Mouse (Mus musculus) lung, embryonic 14.5 days (tissue): ENCODE results near the gene Pam16. TPM values are rescaled to one million over a fixed set of nuclear protein-coding genes. Genes with fewer than 3 reads are reported as not detected.

ENCODE experiments used
- ATAC-seq: fragments of 200-750 bp; cut with Nextera tagmentation; 2 replicates; pipeline ENCODE4 v1.8.0; 2017; ENCODE audit warnings: mild to moderate bottlenecking, moderate TSS enrichment, moderate library complexity; ENCODE audit not compliant: insufficient read depth
- DNase-seq: peaks from one replicate; pipeline ENCODE4 v3.0.0-alpha.2; 2015
- H3K27ac ChIP-seq: fragments of 300-500 bp; sonication (generic); 2 replicates; pipeline ENCODE4 v1.5.1; 2014; ENCODE audit warnings: low read depth, mild to moderate bottlenecking, moderate library complexity
- H3K27me3 ChIP-seq: fragments of 300-500 bp; sonication (generic); 2 replicates; pipeline ENCODE4 v1.6.1; 2014; ENCODE audit warnings: low read length, control low read depth; ENCODE audit not compliant: insufficient read depth
- H3K36me3 ChIP-seq: fragments of 300-500 bp; sonication (generic); 2 replicates; pipeline ENCODE4 v1.6.1; 2014; ENCODE audit warnings: control low read depth; ENCODE audit not compliant: insufficient read depth
- H3K4me1 ChIP-seq: fragments of 300-500 bp; sonication (generic); 2 replicates; pipeline ENCODE4 v1.6.1; 2014; ENCODE audit warnings: antibody characterized with exemption, control low read depth; ENCODE audit not compliant: insufficient read depth
- H3K4me2 ChIP-seq: fragments of 300-500 bp; sonication (generic); 2 replicates; pipeline ENCODE4 v1.6.1; 2014; ENCODE audit warnings: mild to moderate bottlenecking
- H3K4me3 ChIP-seq: fragments of 300-500 bp; sonication (generic); 2 replicates; pipeline ENCODE4 v1.5.1; 2014; ENCODE audit warnings: low read depth, low read length
- H3K9ac ChIP-seq: fragments of 300-500 bp; sonication (generic); 2 replicates; pipeline ENCODE4 v1.6.1; 2014
- H3K9me3 ChIP-seq: fragments of 300-500 bp; sonication (generic); 2 replicates; pipeline ENCODE4 v1.6.1; 2016; ENCODE audit warnings: low read depth, low read length, control low read depth
- CTCF ChIP-seq: IDR thresholded peaks from 2 replicates; pipeline ENCODE4 v1.5.1; 2016; ENCODE audit warnings: antibody characterized with exemption, low read depth
- WGBS: fragments of 180-500 bp; shearing (Covaris S2); extraction: QIAGEN DNeasy Blood & Tissue Kit; methylation state at CpG from one replicate; pipeline ENCODE4 v1.1.7; 2014; 5-methylcytosine and 5-hydroxymethylcytosine counted together
- polyA plus RNA-seq: library from polyadenylated mRNA; unstranded; fragments of >200 nt; fragmentation: Nextera tagmentation; extraction: Ambion mirVana; gene quantifications from 2 replicates; pipeline ENCODE4 v1.2.1, GENCODE M21; 2014

Pam16 gene
- polyA plus RNA-seq, 1 experiment from 2014 or later = 81.9 TPM

DNA sequence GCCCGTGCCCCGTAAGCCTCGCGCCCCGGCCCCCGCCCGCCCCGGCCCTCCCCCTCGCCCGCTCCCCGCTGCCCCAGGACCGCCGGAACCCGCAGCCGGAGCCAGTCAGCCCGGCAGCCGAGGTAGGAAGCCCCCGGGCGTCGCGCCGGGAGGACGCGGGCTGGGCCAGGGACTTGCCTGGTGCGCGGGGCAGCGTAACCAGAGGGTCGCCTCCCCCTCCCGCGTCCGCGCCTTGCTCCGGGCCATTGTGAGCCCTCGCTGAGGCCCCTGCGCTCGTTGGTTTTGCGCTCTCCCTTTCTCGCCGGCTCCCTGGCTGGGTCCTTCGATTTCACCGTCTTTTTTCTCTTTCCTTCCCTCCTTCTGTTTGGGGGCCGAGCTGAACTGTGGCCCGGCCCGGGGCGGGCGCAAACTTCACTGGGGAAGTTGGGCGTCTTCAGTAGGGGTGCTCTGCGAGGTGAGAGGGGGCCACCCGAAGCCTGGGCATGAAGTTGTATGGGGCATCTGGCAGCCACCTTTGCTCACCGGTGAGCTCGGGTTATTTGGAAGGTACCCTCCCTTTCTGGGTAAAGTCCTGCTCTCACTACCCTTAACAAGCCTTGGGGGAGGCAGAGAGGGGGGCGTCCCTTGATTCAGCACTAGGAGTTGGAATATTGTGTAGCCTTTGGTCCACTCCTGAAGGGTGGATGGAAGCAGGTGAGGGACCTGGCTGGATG, 29.8 kb downstream of the Pam16 start:
- peak overlapping the region; percentile 83 for H3K4me3 ChIP-seq
- under 1% methylated on average over 47 of the region's 52 CpGs for WGBS
- TF ChIP-seq CTCF = no peak
- peak overlapping the region; percentile 88 for H3K4me2 ChIP-seq
- peak; percentile 68 for DNase-seq
- H3K4me1 ChIP-seq = peaks cover 23% of the 10 kb centered on the region
- H3K9me3 ChIP-seq = no peaks in the 10 kb centered on the region
- peaks cover 5% of the 10 kb centered on the region; the same call in 1 of the 2 replicates for H3K36me3 ChIP-seq
- no peaks in the 10 kb centered on the region for H3K27me3 ChIP-seq
- H3K27ac ChIP-seq = peak overlapping the region; percentile 94
- peak; percentile 52 for ATAC-seq
- H3K9ac ChIP-seq = peak overlapping the region; percentile 86

- Histone ChIP-seq H3K9ac (peak within 1 kb of the TSS; percentile 86), H3K27me3 (no peaks in the 10 kb centered on the region), H3K4me1 (peaks cover 22% of the 10 kb centered on the region), H3K4me2 (peak within 1 kb of the TSS; percentile 88), H3K9me3 (no peaks in the 10 kb centered on the region), H3K27ac (peak within 1 kb of the TSS; percentile 94), H3K4me3 (peak within 1 kb of the TSS; percentile 83), H3K36me3 (peaks cover 5% of the 10 kb centered on the region; the same call in 1 of the 2 replicates)
- ATAC-seq (peak; percentile 87), DNase-seq (peak; percentile 88)
- 0% methylated on average over 40 of the region's 74 CpGs for WGBS
- no peak for TF ChIP-seq CTCF
These were observed 30.6 kb downstream of the Pam16 start, which contains the start of gene Glis2 for GRCm38 (mm10) chr16:4593971-4594813. Gene Glis2 (plus strand): TSS chr16:4594713.

GRCm38 (mm10) chr16:4592909-4593875, 31.6 kb downstream of the Pam16 start:
- peak; percentile 64 for TF ChIP-seq CTCF
- 11% methylated on average over 32 of the region's 32 CpGs for WGBS
- Histone ChIP-seq H3K9me3 (no peaks in the 10 kb centered on the region), H3K27me3 (no peaks in the 10 kb centered on the region), H3K9ac (peak overlapping the region; percentile 86), H3K4me1 (peaks cover 16% of the 10 kb centered on the region), H3K27ac (peak overlapping the region; percentile 94), H3K4me3 (peak overlapping the region; percentile 83), H3K36me3 (peaks cover 5% of the 10 kb centered on the region; the same call in 1 of the 2 replicates), H3K4me2 (peak overlapping the region; percentile 88)
- peak; percentile 85 for DNase-seq
- no peak for ATAC-seq

DNA sequence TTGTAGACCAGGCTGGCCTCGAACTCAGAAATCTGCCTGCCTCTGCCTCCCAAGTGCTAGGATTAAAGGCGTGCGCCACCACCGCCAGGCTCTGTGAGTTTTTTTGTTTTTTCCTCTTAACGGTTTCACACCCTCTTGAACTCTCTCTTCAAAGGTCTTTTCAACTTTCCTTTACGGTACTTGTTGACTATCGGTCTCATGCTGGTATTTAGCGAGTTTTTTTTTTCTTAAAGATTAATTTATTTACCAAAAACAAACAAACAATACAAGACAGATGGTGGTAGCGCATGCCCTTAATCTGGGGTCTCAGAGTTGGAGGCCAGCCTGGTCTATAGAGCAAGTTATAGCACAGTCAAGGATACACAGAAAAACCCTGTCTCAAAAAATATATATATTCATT, 34.6 kb downstream of the Pam16 start:
- no peak overlapping the region for H3K4me2 ChIP-seq
- H3K9ac ChIP-seq = no peak overlapping the region
- WGBS = 93% methylated on average over 9 of the region's 9 CpGs
- no peaks in the 10 kb centered on the region for H3K27me3 ChIP-seq
- H3K27ac ChIP-seq = no peak overlapping the region
- no peak for ATAC-seq
- H3K4me3 ChIP-seq = no peak overlapping the region
- peaks cover 16% of the 10 kb centered on the region for H3K4me1 ChIP-seq
- no peak for TF ChIP-seq CTCF
- DNase-seq = peak; percentile 75
- peaks cover 5% of the 10 kb centered on the region; the same call in 1 of the 2 replicates for H3K36me3 ChIP-seq
- H3K9me3 ChIP-seq = no peaks in the 10 kb centered on the region

DNA sequence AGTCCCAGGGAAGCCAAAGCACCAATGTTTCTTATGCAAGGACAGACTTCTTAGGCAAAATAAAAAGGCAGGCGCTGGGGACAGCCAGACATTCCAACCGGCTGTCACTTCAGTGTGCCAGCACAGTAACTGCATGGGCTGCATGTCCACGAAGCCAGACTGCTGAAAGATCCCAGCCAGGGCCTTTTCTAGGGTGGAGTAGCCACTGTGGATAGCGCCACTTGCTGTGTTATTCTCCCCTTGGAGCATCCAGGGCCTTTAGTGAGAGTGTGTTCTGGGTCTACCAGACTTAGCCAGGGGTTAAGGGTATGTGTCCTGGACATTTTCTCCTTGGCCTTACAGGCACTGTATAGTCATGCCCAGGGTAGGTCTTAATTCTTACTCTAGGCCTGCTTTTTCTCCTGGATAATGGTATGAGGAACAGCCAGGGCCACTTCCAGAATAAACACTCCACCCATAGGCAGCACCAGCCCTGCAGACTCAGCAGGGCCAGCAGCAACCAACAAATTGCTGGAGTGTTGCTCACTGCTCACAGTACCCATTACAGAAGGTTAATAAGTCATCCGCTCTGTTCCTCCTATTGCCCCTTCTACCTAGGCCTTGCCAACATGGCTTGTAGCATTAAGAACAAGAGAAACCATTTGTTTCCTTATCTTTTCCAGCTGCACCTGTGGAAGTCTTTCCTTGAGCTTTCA, 37.1 kb downstream of the Pam16 start:
- Histone ChIP-seq H3K9ac (peak overlapping the region; percentile 27), H3K36me3 (peaks cover 5% of the 10 kb centered on the region; the same call in 1 of the 2 replicates), H3K9me3 (no peaks in the 10 kb centered on the region), H3K4me1 (peaks cover 16% of the 10 kb centered on the region), H3K27ac (peak overlapping the region; percentile 87), H3K27me3 (no peaks in the 10 kb centered on the region), H3K4me2 (peak overlapping the region; percentile 63), H3K4me3 (no peak overlapping the region)
- WGBS = 53% methylated on average over 5 of the region's 5 CpGs
- peak; percentile 43 for DNase-seq
- TF ChIP-seq CTCF = no peak
- ATAC-seq = no peak
